Mouse (Mus musculus) CD4-positive, CD25-positive, alpha-beta regulatory T cell, adult 2 months (primary cell): Measurements from ENCODE around the gene Tcf12.

Source experiments
- DNase-seq: peaks from one replicate; pipeline ENCODE4 v3.0.0-alpha.2; 2012; ENCODE audit warnings: low read depth, low spot score

Tcf12 gene

GRCm38 (mm10) chr9:71841850-71842249, 269.8 kb downstream of the Tcf12 start:
- DNase-seq: no peak

- DNase-seq: no peak
These were observed 274.3 kb downstream of the Tcf12 start for GRCm38 (mm10) chr9:71837366-71837765.

- DNase-seq: no peak
These were observed 275.3 kb downstream of the Tcf12 start for GRCm38 (mm10) chr9:71836366-71836765.

GRCm38 (mm10) chr9:71835203-71835815, 276.4 kb downstream of the Tcf12 start:
- no peak for DNase-seq

GRCm38 (mm10) chr9:71834707-71835106, 277.0 kb downstream of the Tcf12 start:
- no peak for DNase-seq

- peak; percentile 80 for DNase-seq
These were observed 279.6 kb downstream of the Tcf12 start for GRCm38 (mm10) chr9:71831756-71832699.

GRCm38 (mm10) chr9:71830994-71831393, 280.7 kb downstream of the Tcf12 start:
- no peak for DNase-seq

GRCm38 (mm10) chr9:71830365-71830764, 281.3 kb downstream of the Tcf12 start:
- DNase-seq: no peak

GRCm38 (mm10) chr9:71829753-71830152, 281.9 kb downstream of the Tcf12 start:
- no peak for DNase-seq

- no peak for DNase-seq
These were observed 282.5 kb downstream of the Tcf12 start for GRCm38 (mm10) chr9:71829137-71829536.

- no peak for DNase-seq
These were observed 284.3 kb downstream of the Tcf12 start for GRCm38 (mm10) chr9:71827371-71827770.

- no peak for DNase-seq
These were observed 285.6 kb downstream of the Tcf12 start for GRCm38 (mm10) chr9:71826040-71826525.

GRCm38 (mm10) chr9:71822003-71822402, 289.7 kb downstream of the Tcf12 start:
- no peak for DNase-seq

- DNase-seq: no peak
These were observed 293.2 kb downstream of the Tcf12 start for GRCm38 (mm10) chr9:71818453-71818852.

GRCm38 (mm10) chr9:71816121-71816520, 295.6 kb downstream of the Tcf12 start:
- no peak for DNase-seq

- DNase-seq: no peak
These were observed 298.1 kb downstream of the Tcf12 start for GRCm38 (mm10) chr9:71813565-71813964.

GRCm38 (mm10) chr9:71812914-71813313, 298.8 kb downstream of the Tcf12 start:
- DNase-seq: no peak

- no peak for DNase-seq
These were observed 299.3 kb downstream of the Tcf12 start for GRCm38 (mm10) chr9:71812402-71812801.

GRCm38 (mm10) chr9:71811404-71811803, 300.3 kb downstream of the Tcf12 start:
- DNase-seq: no peak

- DNase-seq: no peak
These were observed 300.9 kb downstream of the Tcf12 start for GRCm38 (mm10) chr9:71810723-71811122.

GRCm38 (mm10) chr9:71808640-71809254, 302.9 kb downstream of the Tcf12 start:
- no peak for DNase-seq

GRCm38 (mm10) chr9:71807801-71808200, 303.9 kb downstream of the Tcf12 start:
- no peak for DNase-seq
